Mouse (Mus musculus) right cerebral cortex, postnatal 36 days (tissue): ENCODE results near the gene Cdr2l.
A peak's percentile ranks its signal among the peaks of the same experiment; 100 is the strongest.

Experiments used
- DNase-seq, 2 experiments: peaks; one replicate each; pipeline ENCODE4 v3.0.0; 2022; ENCODE audit warnings: low spot score in 2 of 2, mixed read lengths in 1 of 2

The Cdr2l gene

GRCm38 (mm10) chr11:115406858-115407401 lies 25.2 kb downstream of the Cdr2l start:
- DNase-seq, result no peak

DNA sequence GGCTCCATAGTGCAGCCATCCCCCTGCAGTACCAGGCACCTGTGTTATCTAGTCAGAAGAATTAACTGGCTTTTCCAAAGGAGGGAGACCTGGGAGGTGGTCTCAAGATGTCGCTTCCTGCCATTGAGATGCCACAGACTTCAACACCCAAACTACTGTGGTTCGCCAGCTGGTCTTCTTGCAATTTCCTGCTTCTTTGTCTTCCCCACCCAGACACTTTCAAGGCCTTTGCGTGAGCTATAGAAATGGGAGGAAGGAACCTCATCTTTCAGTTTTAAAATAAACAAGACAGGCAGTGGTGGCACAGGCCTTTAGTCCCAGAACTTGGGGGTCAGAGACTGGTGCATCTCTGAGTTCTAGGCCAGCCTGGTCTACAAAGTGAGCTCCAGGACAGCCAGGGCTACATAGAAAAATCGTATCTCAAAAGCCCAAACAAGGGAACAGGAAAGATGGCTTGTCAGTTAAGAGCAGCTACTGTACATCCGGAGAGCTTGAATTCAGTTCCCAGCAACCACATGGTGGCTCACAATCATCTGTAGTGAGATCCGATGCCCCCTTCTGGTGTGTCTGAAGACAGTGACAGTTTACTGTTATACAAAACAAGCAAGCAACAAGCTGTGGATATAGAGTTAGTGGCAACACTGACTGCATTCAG lies 26.7 kb downstream of the Cdr2l start:
- no peak for DNase-seq

GRCm38 (mm10) chr11:115409556-115409955 lies 27.8 kb downstream of the Cdr2l start:
- DNase-seq, result no peak

GRCm38 (mm10) chr11:115419531-115420237 lies 38.0 kb downstream of the Cdr2l start, which contains the start of the genes Atp5h and Kctd2:
Gene Atp5h, minus strand, starts transcription at chr11:115419962.
Gene Kctd2, plus strand, starts transcription at chr11:115420128.
- peak; percentile 93 to 95 for DNase-seq

GRCm38 (mm10) chr11:115420336-115421190 lies 38.8 kb downstream of the Cdr2l start:
- no peak for DNase-seq

DNA sequence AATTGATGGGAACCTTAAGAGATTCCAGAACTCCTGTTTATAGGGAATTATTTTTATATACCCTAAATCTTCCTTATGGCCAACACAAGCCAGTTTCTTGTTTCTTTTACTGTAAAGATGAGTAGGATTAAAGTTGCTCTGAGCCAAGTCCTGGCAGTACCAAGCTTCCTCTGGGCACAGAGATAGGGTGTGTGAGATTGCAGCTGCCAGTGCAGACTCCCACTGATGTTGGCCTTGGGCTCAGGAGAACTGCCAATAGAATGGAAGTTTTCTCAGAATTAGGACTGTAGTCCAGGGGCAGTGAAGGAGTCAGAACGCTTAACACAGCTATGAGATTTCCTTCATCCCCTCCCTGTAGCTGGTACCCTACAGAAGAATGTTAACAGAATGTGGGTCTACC lies 39.6 kb downstream of the Cdr2l start:
- DNase-seq, result no peak

- DNase-seq, result no peak
Observed at GRCm38 (mm10) chr11:115421972-115422371, 40.3 kb downstream of the Cdr2l start.

DNA sequence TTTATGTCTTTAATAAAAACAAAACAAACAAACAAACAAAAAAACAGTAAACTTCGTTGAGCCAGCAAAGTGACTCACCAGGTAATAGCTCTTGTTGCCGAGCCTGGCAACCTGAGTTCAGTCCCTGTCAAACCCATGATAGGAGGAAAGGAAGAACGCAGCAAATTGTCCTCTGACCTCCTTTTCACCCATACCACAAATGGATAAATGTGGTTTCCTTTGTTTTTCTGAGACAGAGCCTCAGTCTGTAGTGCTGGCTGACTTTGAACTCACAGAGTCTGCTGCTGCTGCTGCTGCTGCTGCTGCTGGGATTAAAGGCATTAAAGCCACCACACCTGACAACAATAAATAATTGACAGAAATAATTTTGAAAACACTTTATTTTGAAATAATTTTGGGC lies 41.4 kb downstream of the Cdr2l start:
- DNase-seq, result no peak

GRCm38 (mm10) chr11:115424666-115425065 lies 43.0 kb downstream of the Cdr2l start:
- no peak for DNase-seq

DNA sequence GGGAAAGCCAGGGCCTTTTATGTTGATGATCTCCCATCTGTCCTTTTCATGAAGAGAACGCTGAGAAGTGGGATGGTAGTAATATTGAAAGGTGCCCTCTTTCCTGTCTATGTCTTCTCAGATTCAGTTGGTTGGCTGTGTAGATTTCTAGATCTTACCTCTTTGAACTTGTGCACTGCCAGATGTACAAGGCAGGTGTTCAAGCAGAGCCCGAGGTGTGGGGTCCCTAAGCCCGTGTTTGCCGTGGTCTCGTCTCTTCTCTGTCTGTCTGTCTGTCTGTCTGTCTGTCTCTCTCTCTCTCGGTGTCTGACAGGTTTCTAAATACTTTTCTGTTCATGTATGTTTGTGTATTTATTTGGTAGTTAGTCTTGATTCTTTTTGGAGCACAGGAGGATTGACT lies 44.0 kb downstream of the Cdr2l start:
- DNase-seq, result no peak

DNA sequence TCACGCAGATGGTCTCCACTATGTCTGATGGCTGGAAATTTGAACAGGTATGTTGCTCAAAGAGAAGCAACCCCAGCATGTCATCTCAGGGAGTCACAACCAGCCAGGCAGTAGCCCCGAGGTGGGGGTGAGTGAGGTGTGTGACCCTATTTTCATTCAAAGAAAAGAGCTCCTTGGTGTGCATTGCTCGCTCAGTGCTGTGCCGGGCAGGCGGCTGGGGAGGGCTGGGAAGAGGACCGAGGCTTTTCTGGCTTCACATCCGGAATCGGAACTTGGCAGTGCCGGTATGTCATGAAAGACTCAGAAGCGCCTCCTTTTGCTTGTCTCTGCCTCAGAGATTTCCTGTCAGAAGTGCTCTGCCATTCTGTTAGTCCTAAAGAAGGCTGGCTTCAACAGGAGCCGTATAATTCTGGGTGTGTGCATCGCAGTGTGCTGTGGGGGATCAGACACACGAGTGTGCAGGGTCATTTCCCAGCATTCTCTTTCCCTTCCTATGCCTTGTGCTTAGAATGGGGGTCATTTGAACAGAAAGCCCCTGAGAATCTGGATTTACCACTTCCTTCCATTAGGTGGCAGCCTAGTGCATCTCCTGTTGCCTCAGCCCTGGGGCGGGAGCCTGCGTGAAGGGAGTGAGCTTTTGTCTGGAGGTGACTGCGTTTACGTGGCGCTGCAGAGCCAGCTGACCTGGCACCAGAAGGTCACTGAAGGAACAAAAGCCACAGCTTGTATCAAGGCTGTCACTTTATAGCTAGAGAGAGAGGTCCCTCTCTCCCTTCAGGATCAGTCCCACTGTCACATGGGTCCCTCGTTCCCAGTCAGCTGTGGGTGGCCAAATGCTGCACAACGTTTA lies 46.0 kb downstream of the Cdr2l start:
- peak; percentile 52 to 62 for DNase-seq

DNA sequence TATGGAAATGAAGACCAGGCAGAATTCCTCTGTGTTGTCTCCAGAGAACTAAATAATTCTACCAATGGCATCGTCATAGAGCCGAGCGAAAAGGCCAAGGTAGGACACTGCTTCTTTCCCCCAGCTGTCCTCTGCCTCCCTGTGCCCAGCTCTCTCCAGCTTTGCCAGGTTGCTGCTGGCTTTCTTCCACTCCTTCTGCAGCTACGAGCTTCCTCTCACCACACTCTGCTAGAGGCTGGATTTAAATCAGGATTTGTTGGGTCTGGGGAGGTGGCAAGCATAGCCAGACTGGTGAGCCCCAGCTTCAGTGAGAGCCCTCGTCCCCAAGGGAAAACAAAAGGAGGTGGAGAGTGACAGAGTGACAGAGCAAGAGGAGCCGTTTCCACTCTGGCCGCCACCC lies 47.6 kb downstream of the Cdr2l start:
- DNase-seq, result no peak

- DNase-seq, result no peak
Observed at GRCm38 (mm10) chr11:115430561-115430960, 48.8 kb downstream of the Cdr2l start.

GRCm38 (mm10) chr11:115432814-115433213 lies 51.1 kb downstream of the Cdr2l start:
- DNase-seq, result no peak

- DNase-seq, result no peak
Observed at GRCm38 (mm10) chr11:115433342-115433741, 51.6 kb downstream of the Cdr2l start.

GRCm38 (mm10) chr11:115435596-115436337 lies 54.1 kb downstream of the Cdr2l start:
- no peak for DNase-seq

DNA sequence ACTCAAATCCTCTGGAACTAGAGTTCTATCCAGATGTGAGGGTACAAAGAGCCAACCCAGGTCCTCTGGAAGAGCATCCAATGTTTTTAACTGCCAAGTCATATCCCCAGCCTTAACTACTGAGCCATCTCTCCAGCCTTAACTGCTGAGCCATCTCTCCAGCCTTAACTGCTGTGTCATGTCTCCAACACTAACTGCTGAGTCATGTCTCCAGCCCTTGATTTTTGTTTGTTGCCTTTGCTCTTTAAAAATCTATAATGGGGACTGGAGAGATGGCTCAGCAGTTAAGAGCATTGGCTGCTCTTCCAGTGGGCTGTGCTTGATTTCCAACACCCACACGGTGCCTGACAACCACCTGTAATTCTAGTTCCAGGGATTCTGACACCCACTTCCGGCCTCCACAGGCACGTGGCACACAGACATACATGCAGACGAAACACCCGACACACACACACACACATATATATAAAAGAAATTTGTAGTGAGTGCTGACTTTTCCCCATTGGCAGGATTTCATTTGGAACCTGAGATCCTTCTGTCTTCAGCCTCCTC lies 55.9 kb downstream of the Cdr2l start:
- DNase-seq, result peak; percentile 41 to 62

DNA sequence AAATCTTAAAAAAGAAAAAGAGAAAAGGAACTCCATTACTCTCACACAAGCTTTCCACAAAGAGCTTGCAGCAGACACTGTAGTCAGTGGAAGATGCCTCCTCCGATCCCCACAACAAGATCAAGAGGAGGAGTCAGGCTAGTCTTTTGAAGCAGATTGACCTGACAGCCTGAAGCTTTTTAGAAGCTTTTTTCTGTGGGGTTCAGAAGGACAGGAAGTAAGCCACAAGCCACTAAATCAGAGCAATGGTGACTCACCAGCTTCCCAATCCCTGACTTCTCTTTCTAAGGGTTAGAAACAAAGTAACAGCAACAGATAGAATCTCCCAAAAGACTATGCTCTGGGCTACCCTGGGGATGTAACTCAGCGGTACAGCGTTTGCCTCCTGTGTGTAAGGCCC lies 57.6 kb downstream of the Cdr2l start:
- no peak for DNase-seq

DNA sequence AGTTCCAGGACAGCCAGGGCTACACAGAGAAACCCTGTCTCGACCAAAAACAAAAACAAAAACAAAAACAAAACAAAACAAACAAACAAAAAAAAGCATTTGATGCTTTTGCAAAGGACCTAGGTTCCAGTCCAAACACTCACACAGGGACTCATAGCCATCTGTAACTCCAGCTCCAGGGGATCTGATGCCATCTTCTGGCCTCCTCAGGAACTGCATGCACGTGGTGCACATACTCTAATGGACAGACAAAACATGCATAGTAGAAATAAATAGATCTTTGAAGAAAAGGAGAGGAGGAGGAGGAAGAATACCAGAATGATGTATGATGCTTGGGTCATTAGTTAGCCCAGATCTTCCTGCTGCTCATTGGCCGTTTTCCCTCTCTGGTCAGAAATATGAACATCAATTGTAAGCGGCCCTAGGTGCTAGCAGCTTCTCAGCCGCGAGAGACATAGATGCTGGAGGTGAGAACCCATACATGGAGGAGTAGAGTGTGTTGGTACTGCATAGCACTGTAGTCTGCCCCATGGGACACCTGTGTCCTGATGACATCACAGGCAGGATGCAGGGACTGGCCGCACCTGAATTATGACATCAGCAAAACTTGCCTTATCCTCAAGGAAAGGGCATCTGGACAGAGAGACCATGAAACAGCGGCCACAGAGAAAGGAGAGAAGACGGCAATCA lies 58.3 kb downstream of the Cdr2l start, which contains the start of gene Trim80:
Trim80 (plus strand) TSS at position 640 of the 690 bp plus-strand sequence.
- no peak for DNase-seq
